Mouse (Mus musculus) C2C12 (cell line): Measurements from ENCODE around the gene Pold2. TPM values are rescaled to one million over a fixed set of nuclear protein-coding genes. Genes with fewer than 3 reads are reported as not detected.

Source experiments
- H3K27me3 ChIP-seq: one replicate; pipeline ENCODE4 v1.6.1; 2011; ENCODE audit not compliant: control insufficient read depth, insufficient read depth, insufficient read length
- H3K36me3 ChIP-seq: one replicate; pipeline ENCODE4 v1.6.1; 2011; ENCODE audit not compliant: control insufficient read depth, insufficient read depth
- H3K4me3 ChIP-seq: one replicate; pipeline ENCODE4 v1.5.1; 2011; ENCODE audit warnings: mild to moderate bottlenecking, control low read depth; ENCODE audit not compliant: poor library complexity, insufficient read depth, severe bottlenecking
- H3K79me2 ChIP-seq: one replicate; pipeline ENCODE4 v1.6.1; 2011; ENCODE audit not compliant: control insufficient read depth, insufficient read depth
- H3K79me3 ChIP-seq: one replicate; pipeline ENCODE4 v1.6.1; 2011; ENCODE audit warnings: low read depth, control low read depth
- H3ac ChIP-seq: one replicate; pipeline ENCODE3; 2011; ENCODE audit warnings: low read depth; ENCODE audit not compliant: control insufficient read depth, insufficient read length
- CEBPB ChIP-seq: IDR thresholded peaks from one replicate; pipeline ENCODE4 v1.6.1; 2011; ENCODE audit warnings: low read depth, mild to moderate bottlenecking, control low read depth, moderate library complexity
- CTCF ChIP-seq: IDR thresholded peaks from one replicate; pipeline ENCODE4 v1.5.1; 2011; ENCODE audit not compliant: control insufficient read depth, insufficient read depth, insufficient read length
- FOSL1 ChIP-seq: IDR thresholded peaks from one replicate; pipeline ENCODE4 v1.8.0; 2011; ENCODE audit warnings: mild to moderate bottlenecking, low read length; ENCODE audit not compliant: poor library complexity, insufficient read depth, severe bottlenecking
- MAX ChIP-seq: IDR thresholded peaks from one replicate; pipeline ENCODE4 v1.6.1; 2011; ENCODE audit warnings: mild to moderate bottlenecking, control low read depth
- MYOD1 ChIP-seq: IDR thresholded peaks from one replicate; pipeline ENCODE4 v1.6.1; 2011; ENCODE audit warnings: low read depth; ENCODE audit not compliant: control insufficient read depth, insufficient read length
- MYOG ChIP-seq: IDR thresholded peaks from one replicate; pipeline ENCODE4 v1.6.1; 2011; ENCODE audit not compliant: control insufficient read depth, insufficient read length; ENCODE audit errors: extremely low read depth
- USF1 ChIP-seq: IDR thresholded peaks from one replicate; pipeline ENCODE4 v1.6.1; 2011; ENCODE audit warnings: low read depth, mild to moderate bottlenecking, control low read depth, moderate library complexity
- polyA plus RNA-seq: library from polyadenylated mRNA; unstranded; fragments of >200 nt; fragmentation: generic; extraction: Trizol; gene quantifications from one replicate; pipeline ENCODE4 v1.2.1, GENCODE M21; 2012; ENCODE audit warnings: missing spikeins

Pold2 gene
- polyA plus RNA-seq, 1 experiment = 154 TPM

- Histone ChIP-seq H3K4me3 (no peak overlapping the region), H3K79me3 (peaks cover 12% of the 10 kb centered on the region), H3K36me3 (peaks cover 17% of the 10 kb centered on the region), H3K79me2 (peaks cover 33% of the 10 kb centered on the region), H3ac (no peak overlapping the region), H3K27me3 (no peaks in the 10 kb centered on the region)
- no peak for TF ChIP-seq FOSL1
- TF ChIP-seq CTCF = no peak
- TF ChIP-seq MAX = no peak
- no peak for TF ChIP-seq USF1
- no peak for TF ChIP-seq MYOD1
- TF ChIP-seq MYOG = no peak
- TF ChIP-seq CEBPB = no peak
Measured at GRCm38 (mm10) chr11:5859883-5860550, 18.1 kb downstream of the Pold2 start.

- Histone ChIP-seq H3ac (no peak overlapping the region), H3K36me3 (peaks cover 5% of the 10 kb centered on the region), H3K79me3 (peaks cover 8% of the 10 kb centered on the region), H3K4me3 (no peak overlapping the region), H3K27me3 (no peaks in the 10 kb centered on the region), H3K79me2 (peaks cover 20% of the 10 kb centered on the region)
- TF ChIP-seq CTCF = no peak
- no peak for TF ChIP-seq CEBPB
- no peak for TF ChIP-seq MYOD1
Measured at GRCm38 (mm10) chr11:5858723-5859122, 19.4 kb downstream of the Pold2 start.

- Histone ChIP-seq H3ac (no peak overlapping the region), H3K79me3 (no peaks in the 10 kb centered on the region), H3K36me3 (no peaks in the 10 kb centered on the region), H3K27me3 (no peaks in the 10 kb centered on the region), H3K79me2 (no peaks in the 10 kb centered on the region), H3K4me3 (no peak overlapping the region)
- TF ChIP-seq USF1 (no peak), FOSL1 (no peak), CEBPB (no peak)
Measured at GRCm38 (mm10) chr11:5856479-5857130, 21.5 kb downstream of the Pold2 start.

- H3K79me3 ChIP-seq = no peaks in the 10 kb centered on the region
- H3K4me3 ChIP-seq = no peak overlapping the region
- H3K79me2 ChIP-seq = no peaks in the 10 kb centered on the region
- TF ChIP-seq MAX (peak; percentile 81), MYOG (no peak), CEBPB (peak; percentile 45), FOSL1 (peak; percentile 40), MYOD1 (peak; percentile 74), USF1 (peak; percentile 89)
- no peaks in the 10 kb centered on the region for H3K27me3 ChIP-seq
- H3K36me3 ChIP-seq = no peaks in the 10 kb centered on the region
- peak overlapping the region; percentile 9 for H3ac ChIP-seq
Measured at GRCm38 (mm10) chr11:5855902-5856301, 22.2 kb downstream of the Pold2 start.

GRCm38 (mm10) chr11:5855481-5855880, 22.6 kb downstream of the Pold2 start:
- Histone ChIP-seq H3K36me3 (no peaks in the 10 kb centered on the region), H3ac (no peak overlapping the region), H3K79me2 (no peaks in the 10 kb centered on the region), H3K4me3 (no peak overlapping the region), H3K79me3 (no peaks in the 10 kb centered on the region), H3K27me3 (no peaks in the 10 kb centered on the region)
- TF ChIP-seq CEBPB (peak; percentile 30), MYOD1 (peak; percentile 67), USF1 (no peak)

GRCm38 (mm10) chr11:5852314-5852713, 25.8 kb downstream of the Pold2 start:
- no peak overlapping the region for H3ac ChIP-seq
- H3K4me3 ChIP-seq = no peak overlapping the region
- no peaks in the 10 kb centered on the region for H3K36me3 ChIP-seq
- no peaks in the 10 kb centered on the region for H3K79me3 ChIP-seq
- TF ChIP-seq USF1 (no peak), MYOD1 (no peak), CEBPB (no peak), MYOG (no peak), CTCF (no peak), MAX (no peak), FOSL1 (no peak)
- H3K27me3 ChIP-seq = no peaks in the 10 kb centered on the region
- H3K79me2 ChIP-seq = no peaks in the 10 kb centered on the region
